Mouse (Mus musculus) liver, postnatal 0 days (tissue): ENCODE data around the gene Ccnh.

Source experiments
- CTCF ChIP-seq: sonication (generic); IDR thresholded peaks from 2 replicates; pipeline ENCODE4 v1.5.1; 2016; ENCODE audit warnings: antibody characterized with exemption, low read depth
- EP300 ChIP-seq: IDR thresholded peaks from 2 replicates; pipeline ENCODE4 v1.6.1; 2016; ENCODE audit warnings: antibody characterized with exemption, low read depth, mild to moderate bottlenecking

GRCm38 (mm10) chr13:85154746-85155145, 34.5 kb upstream of the Ccnh start:
- TF ChIP-seq EP300 (no peak), CTCF (no peak)
